Mouse (Mus musculus): Measurements from ENCODE around the gene Mcpt9.
"Not testable (repeated sequence)": the region's sequence is repeated elsewhere in the genome, so short reads cannot be mapped to it uniquely, and the experiment has no call there.

DNA sequence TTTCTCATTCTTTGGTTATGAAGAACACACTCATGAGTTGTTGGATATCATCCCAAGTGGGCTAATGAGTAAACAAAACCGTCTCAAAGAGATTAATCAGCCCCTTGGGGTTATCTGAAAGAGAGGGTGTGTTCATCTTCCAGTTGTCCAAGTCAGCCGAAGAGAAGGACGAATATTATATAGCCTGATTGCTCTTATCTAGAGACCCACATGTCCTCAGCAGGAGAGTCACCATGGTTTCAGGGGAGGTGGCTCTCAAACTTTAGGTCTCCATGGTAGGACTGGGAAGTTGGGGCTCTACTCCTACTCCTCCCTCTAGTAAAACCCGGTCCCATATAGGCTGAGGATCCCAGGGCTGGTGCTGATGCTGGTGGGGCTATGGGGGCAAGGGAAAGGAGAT, 9.0 kb downstream of the Mcpt9 start:
- TF ChIP-seq POLR2A (IDR thresholded peaks at IDR 0.05; ENCODE audit: borderline replicate concordance, insufficient read depth, low read length); CTCF (IDR thresholded peaks at IDR 0.05; ENCODE audit: borderline replicate concordance, insufficient read depth, low read depth, low read length): not testable (repeated sequence)
